ENCODE assay signal across 22 mouse cellular contexts in the genomic region with DNA sequence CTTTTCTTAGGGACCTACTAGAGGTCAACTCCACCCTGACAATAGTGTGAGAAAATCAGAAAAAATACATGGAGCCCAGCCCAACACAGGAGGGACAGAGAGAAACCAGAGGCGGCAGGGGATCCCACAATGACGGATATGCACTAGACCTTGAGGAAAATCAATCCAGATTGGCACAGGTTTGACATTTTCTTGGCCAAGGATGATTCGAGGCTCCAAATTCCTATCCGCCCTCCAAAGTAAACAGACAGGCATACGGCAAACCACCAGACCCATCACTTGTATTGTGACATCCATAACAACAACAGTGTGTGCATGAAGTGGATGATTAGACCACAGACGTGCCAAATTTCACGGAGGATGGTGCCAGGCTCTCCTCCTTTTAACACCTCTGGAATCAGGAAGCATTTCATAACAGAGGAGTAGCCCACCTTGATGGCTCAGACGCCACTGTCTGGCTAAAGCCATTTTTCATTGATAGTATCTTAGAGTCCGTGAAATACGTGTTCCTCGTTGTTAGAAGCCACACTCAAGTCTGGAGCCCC.
"Had no signal": no experiment of that assay in that cellular context is flagged by ENCODE, and none has a peak within 500 bp of the region (broad histone marks: within the 10 kb centered on the region; RNA-seq: fewer than 3 reads in every experiment).

No protein-coding gene starts in this region.

- H3K9ac ChIP-seq: kidney, embryonic 15.5 days; limb, embryonic 13.5 days; liver, embryonic 14.5 days; liver, postnatal 0 days; lung, embryonic 14.5 days; midbrain, embryonic 12.5 days; midbrain, embryonic 15.5 days; neural tube, embryonic 12.5 days; neural tube, embryonic 15.5 days had no signal

- ATAC-seq: liver, postnatal 0 days; lung, postnatal 0 days; midbrain, embryonic 15.5 days had no signal

- H3K36me3 ChIP-seq: kidney, embryonic 15.5 days; midbrain, embryonic 15.5 days; neural tube, embryonic 12.5 days had no signal

- H3K27me3 ChIP-seq: kidney, embryonic 15.5 days; limb, embryonic 13.5 days; midbrain, embryonic 12.5 days; midbrain, embryonic 15.5 days; neural tube, embryonic 12.5 days; neural tube, embryonic 15.5 days had no signal

- H3K4me2 ChIP-seq: kidney, embryonic 15.5 days; limb, embryonic 13.5 days; lung, embryonic 14.5 days; midbrain, embryonic 12.5 days; midbrain, embryonic 15.5 days; neural tube, embryonic 12.5 days; neural tube, embryonic 15.5 days had no signal

- H3K27ac ChIP-seq: kidney, embryonic 15.5 days; limb, embryonic 13.5 days; liver, embryonic 14.5 days; macrophage; midbrain, embryonic 12.5 days; midbrain, embryonic 15.5 days; neural tube, embryonic 12.5 days; neural tube, embryonic 15.5 days; stomach, postnatal 0 days had no signal

- H3K9me3 ChIP-seq: kidney, embryonic 15.5 days; midbrain, embryonic 15.5 days; neural tube, embryonic 12.5 days; neural tube, embryonic 15.5 days had no signal

- DNase-seq: kidney, postnatal 14 days; kidney, postnatal 4 days; left cerebral cortex, postnatal 4 days; liver; liver, postnatal 0 days; lung, embryonic 14.5 days; right cerebral cortex, adult 18-20 months; right cerebral cortex, postnatal 14 days; right cerebral cortex, postnatal 4 days; thymus, adult 2 months; thymus, postnatal 14 days; thymus, postnatal 4 days had no signal

- H3K4me3 ChIP-seq: kidney, embryonic 15.5 days; limb, embryonic 13.5 days; midbrain, embryonic 12.5 days; midbrain, embryonic 15.5 days; neural tube, embryonic 12.5 days; neural tube, embryonic 15.5 days had no signal

- H3K4me1 ChIP-seq: kidney, embryonic 15.5 days; limb, embryonic 13.5 days; midbrain, embryonic 12.5 days; midbrain, embryonic 15.5 days; neural tube, embryonic 12.5 days; neural tube, embryonic 15.5 days had no signal
